Mouse (Mus musculus): ENCODE results near the gene Phf12. TPM values are rescaled to one million over a fixed set of nuclear protein-coding genes. Genes with fewer than 3 reads are reported as not detected.
"Not testable (repeated sequence)": the region's sequence is repeated elsewhere in the genome, so short reads cannot be mapped to it uniquely, and the experiment has no call there.

The Phf12 gene
- total RNA-seq, 2 experiments from 2014 or later: 42.5 to 58.5 TPM

- no peak for DNase-seq (ENCODE audit: extremely low spot score in 1 of 2, low spot score in 1 of 2)
Measured at GRCm38 (mm10) chr11:78029240-78029639, 46.7 kb downstream of the Phf12 start.

GRCm38 (mm10) chr11:78030600-78030999, 48.0 kb downstream of the Phf12 start:
- DNase-seq (ENCODE audit: extremely low spot score in 1 of 2, low spot score in 1 of 2): no peak

- DNase-seq (ENCODE audit: extremely low spot score in 1 of 2, low spot score in 1 of 2): no peak
Measured at GRCm38 (mm10) chr11:78031389-78031788, 48.8 kb downstream of the Phf12 start.

- DNase-seq (ENCODE audit: extremely low spot score in 1 of 2, low spot score in 1 of 2): peak; percentile 81 to 83
Measured at GRCm38 (mm10) chr11:78031947-78032808, 49.6 kb downstream of the Phf12 start, which contains the start of gene Dhrs13. Dhrs13 (plus strand) TSS chr11:78032280.

GRCm38 (mm10) chr11:78032809-78033195, 50.2 kb downstream of the Phf12 start:
- no peak for DNase-seq (ENCODE audit: extremely low spot score in 1 of 2, low spot score in 1 of 2)

GRCm38 (mm10) chr11:78033931-78034617, 51.5 kb downstream of the Phf12 start:
- no peak for DNase-seq (ENCODE audit: extremely low spot score in 1 of 2, low spot score in 1 of 2)

GRCm38 (mm10) chr11:78036791-78037190, 54.2 kb downstream of the Phf12 start:
- no peak for DNase-seq (ENCODE audit: extremely low spot score in 1 of 2, low spot score in 1 of 2)

- DNase-seq (ENCODE audit: extremely low spot score in 1 of 2, low spot score in 1 of 2): peak; percentile 29 to 43
Measured at GRCm38 (mm10) chr11:78037831-78038752, 55.5 kb downstream of the Phf12 start, which contains the start of gene Flot2. Flot2 (plus strand) TSS chr11:78037931.

- no peak for DNase-seq (ENCODE audit: extremely low spot score in 1 of 2, low spot score in 1 of 2)
Measured at GRCm38 (mm10) chr11:78040878-78041277, 58.3 kb downstream of the Phf12 start.

- DNase-seq (ENCODE audit: extremely low spot score in 1 of 2, low spot score in 1 of 2): not testable (repeated sequence)
Measured at GRCm38 (mm10) chr11:78042290-78042870, 59.8 kb downstream of the Phf12 start.

- DNase-seq (ENCODE audit: extremely low spot score in 1 of 2, low spot score in 1 of 2): peak in 1 of 2 experiments; percentile 33
Measured at GRCm38 (mm10) chr11:78044758-78045251, 62.3 kb downstream of the Phf12 start.

GRCm38 (mm10) chr11:78048637-78049036, 66.1 kb downstream of the Phf12 start:
- DNase-seq (ENCODE audit: extremely low spot score in 1 of 2, low spot score in 1 of 2): not testable (repeated sequence)

- no peak for DNase-seq (ENCODE audit: extremely low spot score in 1 of 2, low spot score in 1 of 2)
Measured at GRCm38 (mm10) chr11:78053078-78053477, 70.5 kb downstream of the Phf12 start.

GRCm38 (mm10) chr11:78056946-78057345, 74.4 kb downstream of the Phf12 start:
- DNase-seq (ENCODE audit: extremely low spot score in 1 of 2, low spot score in 1 of 2): no peak

GRCm38 (mm10) chr11:78059833-78060757, 77.5 kb downstream of the Phf12 start:
- peak; percentile 23 to 54 for DNase-seq (ENCODE audit: extremely low spot score in 1 of 2, low spot score in 1 of 2)

GRCm38 (mm10) chr11:78062563-78062962, 80.0 kb downstream of the Phf12 start:
- no peak for DNase-seq (ENCODE audit: extremely low spot score in 1 of 2, low spot score in 1 of 2)

- no peak for DNase-seq (ENCODE audit: extremely low spot score in 1 of 2, low spot score in 1 of 2)
Measured at GRCm38 (mm10) chr11:78065906-78066305, 83.4 kb downstream of the Phf12 start.

GRCm38 (mm10) chr11:78066641-78067040, 84.1 kb downstream of the Phf12 start:
- DNase-seq (ENCODE audit: extremely low spot score in 1 of 2, low spot score in 1 of 2): no peak

GRCm38 (mm10) chr11:78067566-78067965, 85.0 kb downstream of the Phf12 start:
- DNase-seq (ENCODE audit: extremely low spot score in 1 of 2, low spot score in 1 of 2): no peak

All from layer of hippocampus, postnatal 25 days (tissue).